ENCODE assay signal across 22 mouse cellular contexts in genomic region chr3:100397491-100397890, GRCm38 (mm10).
DNase-seq lines count a peak whose midpoint lies in the region; ATAC-seq and TF ChIP-seq lines count a peak whose summit lies in the region.
"Had no signal": no experiment of that assay in that cellular context is flagged by ENCODE, and none has a peak within 500 bp of the region (broad histone marks: within the 10 kb centered on the region; RNA-seq: fewer than 3 reads in every experiment).

No protein-coding gene starts in this region.

- no peaks in the 10 kb centered on the region for H3K4me1 ChIP-seq in heart, embryonic 10.5 days
- H3K4me1 ChIP-seq in heart, adult 2 months (ENCODE audit: control insufficient read depth, insufficient read depth, low read length): peaks cover 3% of the 10 kb centered on the region; the same call in 1 of the 2 replicates
- no peaks in the 10 kb centered on the region for H3K4me1 ChIP-seq in midbrain, embryonic 11.5 days (ENCODE audit: control insufficient read depth, insufficient read depth, low read length)
- no peaks in the 10 kb centered on the region for H3K4me1 ChIP-seq in midbrain, embryonic 10.5 days
- peaks cover 15% of the 10 kb centered on the region for H3K4me1 ChIP-seq in embryonic facial prominence, embryonic 10.5 days

- ATAC-seq in midbrain, embryonic 11.5 days (ENCODE audit: low FRiP score): no peak
- ATAC-seq: activated CD4-positive, CD25-positive, alpha-beta regulatory T cell, adult 4 months; CD4-positive, CD25-positive, alpha-beta regulatory T cell, adult 4 months; Patski had no signal

- no peaks in the 10 kb centered on the region for H3K9me3 ChIP-seq in heart, embryonic 10.5 days
- H3K9me3 ChIP-seq in midbrain, embryonic 11.5 days (ENCODE audit: control insufficient read depth, low read length): no peaks in the 10 kb centered on the region
- no peaks in the 10 kb centered on the region for H3K9me3 ChIP-seq in midbrain, embryonic 10.5 days (replicated peaks)
- H3K9me3 ChIP-seq in embryonic facial prominence, embryonic 10.5 days: no peaks in the 10 kb centered on the region
- H3K9me3 ChIP-seq: G1E had no signal

- H3K79me2 ChIP-seq in heart, adult 2 months (replicated peaks; ENCODE audit: control insufficient read depth, insufficient read depth, low read length): no peaks in the 10 kb centered on the region

- intact Hi-C loops in heart, postnatal 10 days (cut with DNase I): no loop called here
- intact Hi-C loops in heart, adult 2 months (cut with DNase I): no loop called here

- no peaks in the 10 kb centered on the region for H3K27me3 ChIP-seq in heart, embryonic 10.5 days (ENCODE audit: insufficient read depth, poor library complexity, severe bottlenecking)
- no peaks in the 10 kb centered on the region for H3K27me3 ChIP-seq in heart, adult 2 months (ENCODE audit: control insufficient read depth, insufficient read depth, low read length)
- H3K27me3 ChIP-seq in midbrain, embryonic 11.5 days (ENCODE audit: control insufficient read depth, insufficient read depth, low read length): no peaks in the 10 kb centered on the region
- no peaks in the 10 kb centered on the region for H3K27me3 ChIP-seq in midbrain, embryonic 10.5 days (ENCODE audit: low read depth, poor library complexity, severe bottlenecking)
- H3K27me3 ChIP-seq in embryonic facial prominence, embryonic 10.5 days (replicated peaks; ENCODE audit: low read depth, poor library complexity, severe bottlenecking): no peaks in the 10 kb centered on the region
- H3K27me3 ChIP-seq: CH12.LX, Patski had no signal

- no peak overlapping the region for H3K9ac ChIP-seq in heart, adult 2 months (ENCODE audit: low read depth, low read length)
- no peak overlapping the region for H3K9ac ChIP-seq in midbrain, embryonic 11.5 days (ENCODE audit: low read length)

- no peak overlapping the region for H3K4me3 ChIP-seq in heart, embryonic 10.5 days
- no peak overlapping the region for H3K4me3 ChIP-seq in heart, adult 2 months
- no peak overlapping the region for H3K4me3 ChIP-seq in midbrain, embryonic 11.5 days (ENCODE audit: low read depth, low read length)
- no peak overlapping the region for H3K4me3 ChIP-seq in midbrain, embryonic 10.5 days
- no peak overlapping the region for H3K4me3 ChIP-seq in embryonic facial prominence, embryonic 10.5 days

- no peak overlapping the region for H3K27ac ChIP-seq in heart, embryonic 10.5 days
- H3K27ac ChIP-seq in heart, adult 2 months: no peak overlapping the region
- H3K27ac ChIP-seq in midbrain, embryonic 11.5 days (ENCODE audit: low read depth, low read length): no peak overlapping the region
- H3K27ac ChIP-seq in midbrain, embryonic 10.5 days (replicated peaks): no peak overlapping the region
- no peak overlapping the region for H3K27ac ChIP-seq in embryonic facial prominence, embryonic 10.5 days (replicated peaks)

- DNase-seq in heart, adult 11 months: peak; percentile 43
- no peak for DNase-seq in heart, postnatal 10 days
- DNase-seq in heart, embryonic 10.5 days (ENCODE audit: low spot score): peak; percentile 62
- DNase-seq in heart, adult 2 months: no peak
- DNase-seq in midbrain, embryonic 11.5 days (ENCODE audit: low spot score, missing footprints): peak; percentile 72
- DNase-seq in midbrain, embryonic 10.5 days (ENCODE audit: low spot score): no peak
- peak; percentile 3 for DNase-seq in embryonic facial prominence, embryonic 10.5 days (ENCODE audit: low spot score)
- no peak for DNase-seq in layer of hippocampus, adult 9-10 months (ENCODE audit: low spot score)
- DNase-seq: adrenal gland, adult 2 months; adrenal gland, adult 8-10 months; adrenal gland, postnatal 10 days; adrenal gland, postnatal 14 days; adrenal gland, postnatal 25 days; adrenal gland, postnatal 36 days; B cell, adult 2 months; cerebellum, adult 11 months; cerebellum, adult 11-12 months had no signal

- no peak for TF ChIP-seq EP300 in heart, adult 2 months (IDR thresholded peaks at IDR 0.05; ENCODE audit: insufficient read depth, low read depth, low read length)

- H3K36me3 ChIP-seq in heart, embryonic 10.5 days: no peaks in the 10 kb centered on the region
- no peaks in the 10 kb centered on the region for H3K36me3 ChIP-seq in heart, adult 2 months (ENCODE audit: control insufficient read depth, insufficient read depth, low read length)
- H3K36me3 ChIP-seq in midbrain, embryonic 11.5 days (ENCODE audit: control insufficient read depth, insufficient read depth, low read length): no peaks in the 10 kb centered on the region
- H3K36me3 ChIP-seq in midbrain, embryonic 10.5 days: no peaks in the 10 kb centered on the region
- no peaks in the 10 kb centered on the region for H3K36me3 ChIP-seq in embryonic facial prominence, embryonic 10.5 days (replicated peaks)
- H3K36me3 ChIP-seq: G1E had no signal

- no peak for TF ChIP-seq CTCF in heart, adult 2 months (IDR thresholded peaks at IDR 0.05)

- no peak for TF ChIP-seq POLR2A in heart, adult 2 months (IDR thresholded peaks at IDR 0.05; ENCODE audit: insufficient read depth, low read depth, low read length)

- WGBS in heart, embryonic 10.5 days: 85% methylated on average over 3 of the region's 3 CpGs
- 87% methylated on average over 3 of the region's 3 CpGs for WGBS in heart, adult 2 months
- 89% methylated on average over 3 of the region's 3 CpGs for WGBS in midbrain, embryonic 11.5 days
- WGBS in midbrain, embryonic 10.5 days: 88% methylated on average over 3 of the region's 3 CpGs
- WGBS in embryonic facial prominence, embryonic 10.5 days: 88% methylated on average over 3 of the region's 3 CpGs

- no peak overlapping the region for H3K4me2 ChIP-seq in midbrain, embryonic 11.5 days

Comparison
In these comparisons a context has a peak if more than half of its experiments do, and no peak if none do; other contexts are left out.
1. DNase-seq: peak in heart, adult 11 months (single experiment), heart, embryonic 10.5 days (single experiment), midbrain, embryonic 11.5 days (single experiment) and embryonic facial prominence, embryonic 10.5 days (single experiment); none in heart, postnatal 10 days (0 of 2), heart, adult 2 months (0 of 2), midbrain, embryonic 10.5 days (single experiment) and layer of hippocampus, adult 9-10 months (single experiment).